Mouse (Mus musculus): Measurements from ENCODE around the gene H2-T22. TPM values are rescaled to one million over a fixed set of nuclear protein-coding genes. Genes with fewer than 3 reads are reported as not detected.

H2-T22 gene
- polyA plus RNA-seq, 1 experiment from 2014 or later = 12.0 TPM

GRCm38 (mm10) chr17:36001966-36002365 is 40.6 kb downstream of the H2-T22 start:
- Histone ChIP-seq H3K9me3 (ENCODE audit: control insufficient read depth, low read length) (peaks cover 8% of the 10 kb centered on the region; the same call in 1 of the 2 replicates), H3K4me1 (ENCODE audit: control insufficient read depth, insufficient read depth, low read length) (no peaks in the 10 kb centered on the region), H3K27me3 (ENCODE audit: control insufficient read depth, insufficient read depth, low read length) (no peaks in the 10 kb centered on the region), H3K4me3 (ENCODE audit: low read length) (no peak overlapping the region), H3K9ac (ENCODE audit: low read depth, low read length) (no peak overlapping the region), H3K36me3 (ENCODE audit: control insufficient read depth, insufficient read depth, low read length) (no peaks in the 10 kb centered on the region), H3K27ac (ENCODE audit: low read depth, low read length) (no peak overlapping the region), H3K4me2 (replicated peaks; ENCODE audit: low read depth, low read length) (no peak overlapping the region)
- 96% methylated on average over 6 of the region's 6 CpGs for WGBS
- no peak for ATAC-seq (ENCODE audit: low FRiP score, low TSS enrichment)

DNA sequence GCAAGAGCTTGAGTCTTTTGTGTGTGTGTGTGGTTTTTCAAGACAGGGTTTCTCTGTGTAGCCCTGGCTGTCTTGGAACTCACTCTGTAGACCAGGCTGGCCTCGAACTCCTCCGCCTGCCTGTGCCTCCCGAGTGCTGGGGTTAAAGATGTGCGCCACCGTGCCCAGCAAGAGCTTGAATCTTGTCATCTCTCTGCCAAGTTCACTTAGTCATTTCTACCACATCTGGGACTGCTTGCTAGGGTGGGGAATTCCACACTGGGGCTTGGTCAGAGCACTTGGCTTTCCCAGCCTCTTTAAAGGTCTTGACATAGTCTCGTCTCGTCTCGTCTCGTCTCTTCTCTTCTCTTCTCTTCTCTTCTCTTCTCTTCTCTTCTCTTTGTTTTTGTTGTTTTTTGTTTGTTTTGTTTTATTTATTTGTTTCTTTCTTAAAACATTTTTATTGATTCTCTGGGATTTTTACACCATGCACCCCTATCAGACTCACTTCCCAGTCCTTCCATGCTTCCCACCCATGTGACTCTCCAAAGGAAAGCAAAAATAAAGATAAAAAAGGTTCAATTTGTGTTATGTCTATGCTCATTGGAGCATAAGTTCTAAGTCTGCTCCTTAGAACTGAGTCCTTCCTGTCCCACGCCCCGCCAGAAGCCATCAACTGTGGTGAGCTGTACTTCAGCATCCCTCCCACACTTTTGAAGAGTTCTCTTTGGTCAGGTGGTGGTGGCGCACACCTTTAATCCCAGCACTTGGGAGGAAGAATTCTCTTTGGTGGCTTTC is 41.2 kb downstream of the H2-T22 start:
- Histone ChIP-seq H3K27ac (ENCODE audit: low read depth, low read length) (no peak overlapping the region), H3K4me1 (ENCODE audit: control insufficient read depth, insufficient read depth, low read length) (no peaks in the 10 kb centered on the region), H3K4me3 (ENCODE audit: low read length) (no peak overlapping the region), H3K9ac (ENCODE audit: low read depth, low read length) (no peak overlapping the region), H3K36me3 (ENCODE audit: control insufficient read depth, insufficient read depth, low read length) (no peaks in the 10 kb centered on the region), H3K27me3 (ENCODE audit: control insufficient read depth, insufficient read depth, low read length) (no peaks in the 10 kb centered on the region), H3K9me3 (ENCODE audit: control insufficient read depth, low read length) (peaks cover 4% of the 10 kb centered on the region; the same call in 1 of the 2 replicates), H3K4me2 (replicated peaks; ENCODE audit: low read depth, low read length) (no peak overlapping the region)
- WGBS = 88% methylated on average over 12 of the region's 12 CpGs
- ATAC-seq (ENCODE audit: low FRiP score, low TSS enrichment) = no peak

DNA sequence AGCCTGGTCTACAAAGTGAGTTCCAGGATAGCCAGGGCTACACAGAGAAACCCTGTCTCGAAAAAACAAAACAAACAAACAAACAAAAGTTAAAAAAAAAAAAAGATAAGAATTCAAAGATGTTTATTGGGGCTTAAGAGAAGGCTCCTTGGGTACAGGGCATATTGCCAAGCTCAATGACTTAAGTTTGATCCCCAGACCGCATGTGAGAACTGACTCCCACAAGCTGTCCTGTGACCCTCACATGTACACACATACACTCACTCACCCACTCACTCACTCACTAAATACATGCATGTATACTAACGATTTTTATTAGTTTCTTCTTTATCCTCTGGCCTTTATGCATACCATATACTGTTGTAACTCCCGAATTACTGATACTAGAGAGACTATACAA is 42.2 kb downstream of the H2-T22 start:
- ATAC-seq (ENCODE audit: low FRiP score, low TSS enrichment) = no peak
- Histone ChIP-seq H3K9me3 (ENCODE audit: control insufficient read depth, low read length) (no peaks in the 10 kb centered on the region), H3K27me3 (ENCODE audit: control insufficient read depth, insufficient read depth, low read length) (no peaks in the 10 kb centered on the region), H3K4me1 (ENCODE audit: control insufficient read depth, insufficient read depth, low read length) (0 out of 2 replicates have a peak, but pooled peaks cover 4% of the 10 kb centered on the region), H3K9ac (ENCODE audit: low read depth, low read length) (no peak overlapping the region), H3K4me2 (replicated peaks; ENCODE audit: low read depth, low read length) (no peak overlapping the region), H3K4me3 (ENCODE audit: low read length) (no peak overlapping the region), H3K36me3 (ENCODE audit: control insufficient read depth, insufficient read depth, low read length) (no peaks in the 10 kb centered on the region), H3K27ac (ENCODE audit: low read depth, low read length) (no peak overlapping the region)
- WGBS = 77% methylated on average over 4 of the region's 4 CpGs

DNA sequence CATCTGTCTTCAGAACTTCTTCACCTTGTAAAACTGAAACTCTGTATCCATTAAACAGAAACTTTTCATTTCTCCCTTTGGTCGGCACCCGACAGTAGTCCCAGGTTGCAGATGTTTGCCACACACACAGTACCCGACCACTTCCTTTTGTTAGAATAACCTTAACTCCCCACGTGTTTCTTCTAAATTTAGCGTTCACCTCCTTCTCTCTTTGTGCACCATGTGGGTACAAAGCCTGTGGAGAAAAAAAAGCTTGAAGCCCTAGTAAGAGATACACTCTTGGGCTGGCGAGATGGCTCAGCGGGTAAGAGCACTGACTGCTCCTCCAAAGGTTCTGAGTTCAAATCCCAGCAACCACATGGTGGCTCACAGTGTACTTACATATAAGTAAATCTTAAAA is 43.2 kb downstream of the H2-T22 start:
- Histone ChIP-seq H3K27me3 (ENCODE audit: control insufficient read depth, insufficient read depth, low read length) (no peaks in the 10 kb centered on the region), H3K36me3 (ENCODE audit: control insufficient read depth, insufficient read depth, low read length) (no peaks in the 10 kb centered on the region), H3K4me1 (ENCODE audit: control insufficient read depth, insufficient read depth, low read length) (0 out of 2 replicates have a peak, but pooled peaks cover 5% of the 10 kb centered on the region), H3K4me3 (ENCODE audit: low read length) (no peak overlapping the region), H3K27ac (ENCODE audit: low read depth, low read length) (no peak overlapping the region), H3K9ac (ENCODE audit: low read depth, low read length) (no peak overlapping the region), H3K9me3 (ENCODE audit: control insufficient read depth, low read length) (no peaks in the 10 kb centered on the region), H3K4me2 (replicated peaks; ENCODE audit: low read depth, low read length) (no peak overlapping the region)
- WGBS = 87% methylated on average over 7 of the region's 7 CpGs
- ATAC-seq (ENCODE audit: low FRiP score, low TSS enrichment) = no peak

GRCm38 (mm10) chr17:35998545-35999305 is 43.8 kb downstream of the H2-T22 start:
- H3K9ac ChIP-seq (ENCODE audit: low read depth, low read length) = no peak overlapping the region
- H3K4me2 ChIP-seq (replicated peaks; ENCODE audit: low read depth, low read length) = no peak overlapping the region
- ATAC-seq (ENCODE audit: low FRiP score, low TSS enrichment) = no peak
- no peaks in the 10 kb centered on the region for H3K36me3 ChIP-seq (ENCODE audit: control insufficient read depth, insufficient read depth, low read length)
- no peak overlapping the region for H3K4me3 ChIP-seq (ENCODE audit: low read length)
- H3K9me3 ChIP-seq (ENCODE audit: control insufficient read depth, low read length) = no peaks in the 10 kb centered on the region
- 0 out of 2 replicates have a peak, but pooled peaks cover 5% of the 10 kb centered on the region for H3K4me1 ChIP-seq (ENCODE audit: control insufficient read depth, insufficient read depth, low read length)
- WGBS = 91% methylated on average over 6 of the region's 6 CpGs
- H3K27me3 ChIP-seq (ENCODE audit: control insufficient read depth, insufficient read depth, low read length) = no peaks in the 10 kb centered on the region
- no peak overlapping the region for H3K27ac ChIP-seq (ENCODE audit: low read depth, low read length)

DNA sequence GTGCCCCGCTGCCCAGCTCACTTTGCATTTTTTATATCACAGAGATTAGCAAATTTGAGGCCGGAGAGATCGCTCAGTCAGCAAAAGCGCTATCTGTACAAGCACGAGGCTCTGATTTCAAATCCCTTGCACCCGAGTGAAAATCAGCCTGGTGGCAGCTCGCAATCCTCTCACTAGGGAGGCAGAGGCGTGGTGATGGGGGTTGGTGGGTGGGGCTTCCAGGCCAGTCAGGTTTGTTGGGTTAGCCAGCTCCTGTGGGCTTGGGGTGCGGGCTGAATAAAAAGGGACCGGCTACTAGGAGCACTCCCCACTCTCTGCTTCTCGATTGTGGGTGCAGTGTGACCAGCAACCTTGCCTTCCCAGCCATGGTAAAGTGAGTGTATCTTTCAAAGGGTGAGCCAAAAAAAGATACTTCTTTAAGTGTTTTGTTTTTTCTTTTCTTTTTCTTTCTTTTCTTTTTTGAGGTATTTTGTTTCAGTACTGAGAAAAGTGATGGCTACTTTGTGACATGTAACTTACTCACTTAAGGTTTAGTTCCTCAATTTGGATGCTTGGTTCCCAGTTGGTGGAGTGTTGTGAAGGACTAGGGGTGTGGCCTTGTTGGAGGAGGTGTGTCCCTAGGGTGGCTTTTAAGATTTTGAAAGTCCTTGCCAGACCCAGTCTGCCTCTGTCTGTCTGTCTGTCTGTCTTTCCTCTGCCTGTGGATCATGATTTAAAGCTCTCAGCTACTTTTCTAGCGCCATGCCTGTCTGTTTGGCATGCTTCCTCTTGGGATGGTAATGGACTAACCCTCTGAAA is 44.6 kb downstream of the H2-T22 start:
- H3K4me2 ChIP-seq (replicated peaks; ENCODE audit: low read depth, low read length) = 0 out of 2 replicates have a peak overlapping the region, but pooled peaks have one; percentile 4
- 56% methylated on average over 12 of the region's 12 CpGs for WGBS
- no peak overlapping the region for H3K9ac ChIP-seq (ENCODE audit: low read depth, low read length)
- no peaks in the 10 kb centered on the region for H3K9me3 ChIP-seq (ENCODE audit: control insufficient read depth, low read length)
- 0 out of 2 replicates have a peak, but pooled peaks cover 5% of the 10 kb centered on the region for H3K4me1 ChIP-seq (ENCODE audit: control insufficient read depth, insufficient read depth, low read length)
- no peaks in the 10 kb centered on the region for H3K27me3 ChIP-seq (ENCODE audit: control insufficient read depth, insufficient read depth, low read length)
- no peaks in the 10 kb centered on the region for H3K36me3 ChIP-seq (ENCODE audit: control insufficient read depth, insufficient read depth, low read length)
- H3K27ac ChIP-seq (ENCODE audit: low read depth, low read length) = no peak overlapping the region
- no peak for ATAC-seq (ENCODE audit: low FRiP score, low TSS enrichment)
- no peak overlapping the region for H3K4me3 ChIP-seq (ENCODE audit: low read length)

DNA sequence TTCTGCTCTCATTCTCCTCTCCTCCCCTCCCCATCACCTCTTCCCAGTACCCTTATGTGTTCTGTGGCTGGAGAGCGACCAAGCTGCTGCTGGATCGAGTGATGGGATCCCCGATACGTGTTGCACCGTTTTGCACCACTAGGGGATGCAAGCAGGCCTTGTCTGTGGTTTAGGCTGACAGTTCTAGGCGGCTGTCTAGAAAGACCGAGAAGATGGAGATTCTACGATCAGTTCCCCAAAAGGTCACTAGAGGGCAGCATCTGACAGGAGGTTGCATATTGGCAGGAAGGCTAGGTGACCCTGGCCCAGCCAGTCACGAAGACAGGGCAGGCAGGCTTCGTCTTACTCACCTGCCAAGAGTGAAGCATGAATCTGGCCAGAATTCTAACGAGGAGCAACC is 45.6 kb downstream of the H2-T22 start:
- Histone ChIP-seq H3K4me3 (ENCODE audit: low read length) (no peak overlapping the region), H3K4me1 (ENCODE audit: control insufficient read depth, insufficient read depth, low read length) (0 out of 2 replicates have a peak, but pooled peaks cover 5% of the 10 kb centered on the region), H3K9me3 (ENCODE audit: control insufficient read depth, low read length) (no peaks in the 10 kb centered on the region), H3K27ac (ENCODE audit: low read depth, low read length) (no peak overlapping the region), H3K27me3 (ENCODE audit: control insufficient read depth, insufficient read depth, low read length) (no peaks in the 10 kb centered on the region), H3K4me2 (replicated peaks; ENCODE audit: low read depth, low read length) (no peak overlapping the region), H3K9ac (ENCODE audit: low read depth, low read length) (no peak overlapping the region), H3K36me3 (ENCODE audit: control insufficient read depth, insufficient read depth, low read length) (no peaks in the 10 kb centered on the region)
- peak; percentile 65 for ATAC-seq (ENCODE audit: low FRiP score, low TSS enrichment)
- WGBS = 1% methylated on average over 11 of the region's 11 CpGs

- Histone ChIP-seq H3K27ac (ENCODE audit: low read depth, low read length) (no peak overlapping the region), H3K9ac (ENCODE audit: low read depth, low read length) (peak overlapping the region; percentile 63), H3K9me3 (ENCODE audit: control insufficient read depth, low read length) (no peaks in the 10 kb centered on the region), H3K36me3 (ENCODE audit: control insufficient read depth, insufficient read depth, low read length) (no peaks in the 10 kb centered on the region), H3K27me3 (ENCODE audit: control insufficient read depth, insufficient read depth, low read length) (no peaks in the 10 kb centered on the region), H3K4me1 (ENCODE audit: control insufficient read depth, insufficient read depth, low read length) (0 out of 2 replicates have a peak, but pooled peaks cover 5% of the 10 kb centered on the region), H3K4me2 (replicated peaks; ENCODE audit: low read depth, low read length) (peak overlapping the region; percentile 75), H3K4me3 (ENCODE audit: low read length) (peak overlapping the region; percentile 62)
- 2% methylated on average over 14 of the region's 14 CpGs for WGBS
- ATAC-seq (ENCODE audit: low FRiP score, low TSS enrichment) = no peak
Measured at GRCm38 (mm10) chr17:35994879-35995240, 47.7 kb downstream of the H2-T22 start.

Data from kidney, embryonic 14.5 days (tissue).